Mouse (Mus musculus) liver, embryonic 14.5 days (tissue): ENCODE results near the gene Rps19.

Experiments used
- CTCF ChIP-seq: IDR thresholded peaks from 2 replicates; pipeline ENCODE4 v1.5.1; 2016; ENCODE audit warnings: antibody characterized with exemption, low read depth, control low read depth
- EP300 ChIP-seq: IDR thresholded peaks from 2 replicates; pipeline ENCODE4 v1.6.1; 2016; ENCODE audit warnings: antibody characterized with exemption, low read depth

DNA sequence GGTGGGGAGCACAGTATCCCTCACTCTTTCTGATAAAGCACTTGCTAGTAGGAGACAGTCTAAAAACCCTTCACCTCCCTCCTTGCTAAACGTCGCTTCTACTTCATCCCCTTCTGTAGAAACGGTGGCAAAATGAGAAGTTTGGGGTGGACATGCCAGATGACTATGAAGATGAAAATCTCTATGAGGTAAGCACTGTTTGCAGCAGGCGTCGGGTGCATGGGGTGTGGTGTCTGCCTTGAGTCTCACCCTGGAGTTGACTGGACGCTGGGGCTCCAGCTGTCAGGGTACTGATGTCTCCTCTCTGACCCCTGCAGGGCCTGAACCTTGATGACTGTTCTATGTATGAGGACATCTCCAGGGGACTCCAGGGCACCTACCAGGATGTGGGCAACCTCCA lies 16.9 kb downstream of the Rps19 start:
- TF ChIP-seq EP300 (no peak), CTCF (no peak)
